Mouse (Mus musculus) fibroblast of lung, adult 2 months (primary cell): ENCODE results near the gene Xcr1.
A peak's percentile ranks its signal among the peaks of the same experiment; 100 is the strongest.

ENCODE experiments used
- DNase-seq: peaks from one replicate; pipeline ENCODE4 v3.0.0-alpha.2; 2011; ENCODE audit warnings: low read depth

Xcr1 gene

DNA sequence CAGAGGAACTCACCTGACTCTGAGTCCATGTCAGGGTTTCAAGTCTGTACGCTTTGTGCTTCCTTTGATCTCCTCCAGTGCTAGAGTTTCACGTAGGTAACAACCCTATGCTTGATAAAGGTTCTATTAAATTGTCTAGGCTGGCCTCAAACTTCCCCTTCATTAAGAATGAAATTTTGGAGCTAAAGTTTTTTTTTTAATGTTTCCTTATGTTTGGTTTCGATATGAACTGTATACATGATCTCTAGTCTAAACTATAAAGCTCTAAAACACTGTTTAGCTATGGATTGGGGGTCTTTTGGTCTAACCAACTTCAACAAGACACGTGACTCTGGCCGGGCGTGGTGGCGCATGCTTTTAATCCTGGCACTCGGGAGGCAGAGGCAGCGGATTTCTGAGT is at the start of gene Xcr1:
Gene Xcr1, minus strand, starts transcription at position 101 of the 400 bp plus-strand sequence.
- DNase-seq, result no peak

DNA sequence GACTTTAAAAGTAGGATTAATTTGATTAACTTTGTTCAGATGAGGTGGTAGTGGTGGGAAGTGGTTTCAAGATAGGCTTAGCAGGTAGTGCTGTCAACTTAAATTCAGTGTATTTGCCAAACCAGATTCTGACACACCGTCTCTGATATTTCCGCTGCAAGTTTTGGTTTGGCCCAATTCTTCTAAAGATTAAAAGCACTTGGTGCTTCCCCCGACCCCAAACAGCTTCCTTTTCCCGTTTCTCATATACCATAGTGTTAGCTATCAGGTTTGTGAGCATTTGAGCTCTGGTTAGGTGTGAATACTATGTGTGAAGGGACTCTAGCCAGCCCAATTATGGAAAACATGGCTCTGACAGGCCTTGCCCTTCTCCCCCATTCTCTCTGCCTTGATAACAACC is 10.2 kb upstream of the Xcr1 start:
- no peak for DNase-seq

DNA sequence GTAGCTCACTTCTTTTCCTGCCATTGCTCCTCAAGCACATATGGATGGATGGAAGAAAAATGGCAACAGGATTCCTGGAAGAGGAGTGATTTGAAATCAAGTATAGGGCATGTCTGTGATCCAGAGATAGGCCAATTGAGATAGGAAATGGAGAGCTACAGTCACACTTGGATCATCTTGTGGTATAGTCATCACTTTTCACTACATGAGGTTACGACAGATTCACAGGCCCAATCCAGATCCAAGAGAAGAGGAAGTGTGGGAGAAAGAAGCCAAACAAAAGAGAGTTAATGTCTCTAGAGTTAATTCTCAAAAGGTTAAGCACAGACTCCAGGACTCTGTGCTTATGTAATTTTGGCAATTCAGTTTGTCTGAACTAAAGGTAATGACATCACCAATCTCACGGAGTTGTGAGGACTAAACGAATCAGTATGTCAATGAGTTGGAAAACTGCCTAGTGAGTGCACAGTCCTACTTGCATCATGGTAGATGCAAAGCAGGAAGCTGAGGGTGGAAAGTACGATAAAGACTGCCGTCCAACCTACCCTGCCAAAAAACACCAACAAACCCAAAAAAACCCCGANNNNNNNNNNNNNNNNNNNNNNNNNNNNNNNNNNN is 7.4 kb upstream of the Xcr1 start:
- no peak for DNase-seq

DNA sequence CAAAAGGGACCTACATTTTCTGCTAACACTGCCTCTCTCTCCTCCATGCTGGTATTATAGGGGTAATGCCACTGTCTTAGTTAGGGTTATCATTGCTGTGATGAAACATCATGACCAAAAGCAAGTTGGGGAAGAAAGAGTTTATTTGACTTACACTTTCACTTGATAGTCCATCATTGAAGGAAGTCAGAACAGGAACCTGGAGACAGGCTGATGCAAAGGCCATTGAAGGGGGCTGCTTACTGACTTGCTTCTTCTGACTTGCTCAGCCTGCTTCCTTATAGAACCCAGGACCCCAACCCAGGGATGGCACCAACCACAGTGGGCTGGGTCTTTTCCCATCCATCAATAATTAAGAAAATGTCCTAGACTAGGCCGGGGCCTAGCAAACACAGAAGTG is 1.8 kb upstream of the Xcr1 start:
- no peak for DNase-seq

DNA sequence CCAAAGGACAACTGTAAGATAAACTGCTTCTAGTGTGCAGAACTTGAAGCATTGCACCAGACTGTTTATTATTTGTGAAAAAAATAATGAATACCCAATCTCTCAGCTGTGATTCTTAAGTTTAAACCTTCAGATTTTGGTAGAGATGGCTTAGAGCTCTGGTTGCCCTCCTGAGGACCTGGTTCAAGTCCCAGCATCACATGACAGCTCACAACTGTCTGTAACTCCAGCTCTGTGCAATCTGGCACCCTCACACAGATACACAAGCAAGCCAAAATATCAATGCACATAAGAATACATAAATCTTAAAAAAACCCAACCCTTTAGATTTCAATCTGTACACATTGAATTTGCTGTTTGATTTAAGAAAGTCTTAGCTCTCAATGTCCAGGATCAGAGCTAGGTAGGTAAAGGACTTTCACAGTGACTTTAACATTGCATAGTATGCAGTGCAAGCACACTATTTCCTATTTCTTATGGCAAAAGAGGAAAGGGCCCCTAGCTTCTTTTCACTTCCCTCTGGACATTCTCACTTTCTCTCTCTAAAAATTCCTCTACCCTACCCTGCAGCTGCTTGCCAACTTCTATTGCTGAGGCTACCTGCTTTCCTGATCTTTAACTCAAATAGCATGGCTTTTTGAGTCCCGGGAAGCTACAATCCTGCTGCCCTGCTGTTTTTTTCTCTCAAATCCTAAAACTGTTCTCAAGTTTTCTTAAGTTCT is 1.2 kb upstream of the Xcr1 start:
- DNase-seq, result no peak

DNA sequence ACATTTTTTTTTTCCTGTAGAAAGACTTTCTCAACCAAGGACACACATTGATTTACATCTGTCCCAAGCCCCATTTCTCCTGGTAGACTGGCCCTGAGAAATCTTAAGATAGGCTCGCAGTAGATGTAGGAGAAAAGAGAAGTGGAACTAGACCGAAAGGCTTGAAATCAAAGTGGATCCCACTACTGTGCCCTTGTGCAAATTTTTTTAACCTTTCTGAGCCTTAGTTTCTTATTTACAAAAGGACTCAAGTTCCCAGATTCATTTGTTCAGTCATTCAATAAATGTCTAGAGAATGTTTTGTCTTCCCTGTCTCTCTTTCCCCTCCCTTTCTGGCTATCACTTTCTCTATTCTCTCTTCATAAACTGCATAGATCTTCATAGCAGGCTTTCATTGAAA is 5.0 kb downstream of the Xcr1 start:
- DNase-seq, result no peak

DNA sequence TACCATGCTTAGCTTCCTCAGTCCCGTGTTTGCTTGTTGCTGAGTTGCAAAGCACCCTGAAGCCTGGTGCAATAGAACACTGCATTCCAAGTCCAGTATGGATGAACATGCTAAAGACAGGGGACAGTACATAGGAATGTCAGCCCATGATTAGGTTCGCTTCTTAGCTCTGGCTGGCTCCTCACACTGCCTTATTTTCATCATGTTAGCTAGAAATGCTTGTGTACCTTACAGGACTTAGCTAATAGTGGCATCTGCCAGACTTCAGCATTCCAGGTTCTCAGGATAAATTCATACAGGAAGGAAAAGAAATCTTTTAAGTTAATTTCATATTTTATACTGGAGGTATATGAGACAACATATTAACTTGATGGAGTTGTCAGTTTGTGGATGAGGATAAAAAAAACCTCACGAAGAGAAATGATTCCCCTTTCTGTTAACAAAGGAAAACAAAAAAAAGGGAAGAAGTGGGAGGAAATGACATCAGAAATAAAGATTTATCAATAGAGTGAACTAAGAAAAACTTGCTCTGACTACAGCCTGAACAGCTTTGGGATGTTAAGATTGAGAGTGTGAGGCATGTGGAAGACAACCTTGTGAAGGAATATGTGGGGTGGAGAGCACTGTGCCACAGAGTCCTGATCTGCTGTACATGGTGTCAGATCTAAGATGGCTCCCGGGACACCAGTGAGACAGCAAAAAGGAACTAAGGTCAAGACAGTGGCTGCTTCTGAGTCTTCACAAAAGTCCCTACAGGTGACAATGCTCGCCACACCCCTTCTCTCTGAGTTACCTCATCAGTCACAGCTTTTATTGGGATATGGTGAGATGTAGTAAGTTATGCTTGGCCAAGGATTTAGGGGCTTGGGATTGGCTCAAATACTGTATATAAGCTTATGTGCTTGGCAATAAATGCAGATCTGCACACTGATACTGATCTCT is 9.1 kb downstream of the Xcr1 start:
- no peak for DNase-seq

DNA sequence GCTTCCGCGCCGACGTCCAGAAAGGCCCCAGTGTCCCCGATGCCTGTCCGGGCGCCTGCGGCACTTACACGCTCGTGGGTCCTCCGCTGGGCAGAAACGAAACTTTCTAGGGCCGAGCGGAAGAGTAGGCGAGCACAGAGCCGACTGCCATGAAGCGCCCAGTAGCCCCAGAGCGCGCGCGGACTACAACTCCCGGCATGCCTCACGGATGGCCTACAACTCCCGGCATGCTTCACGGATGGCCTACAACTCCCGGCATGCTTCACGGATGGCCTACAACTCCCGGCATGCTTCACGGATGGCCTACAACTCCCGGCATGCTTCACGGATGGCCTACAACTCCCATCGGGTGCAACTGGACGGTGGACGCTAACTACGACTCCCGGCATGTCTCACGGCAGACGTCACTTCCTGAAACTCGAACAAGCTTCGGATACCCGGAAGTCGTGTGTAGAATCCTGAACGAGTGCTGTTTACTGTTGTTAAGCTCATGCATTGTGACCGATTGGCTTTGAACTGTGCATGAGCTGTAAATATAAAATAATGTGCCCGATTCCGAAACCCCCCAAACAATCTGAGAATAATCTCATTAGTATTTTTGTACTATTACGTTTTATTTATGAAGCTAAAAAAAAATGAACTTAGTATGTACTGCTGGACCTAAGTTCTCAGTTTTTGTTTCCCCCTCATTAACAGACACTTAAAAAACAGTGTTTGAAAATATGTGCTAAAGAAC is 9.9 kb downstream of the Xcr1 start, which contains the start of gene Fyco1:
Gene Fyco1, minus strand, starts transcription at position 187 of the 736 bp plus-strand sequence.
- DNase-seq, result peak; percentile 97

DNA sequence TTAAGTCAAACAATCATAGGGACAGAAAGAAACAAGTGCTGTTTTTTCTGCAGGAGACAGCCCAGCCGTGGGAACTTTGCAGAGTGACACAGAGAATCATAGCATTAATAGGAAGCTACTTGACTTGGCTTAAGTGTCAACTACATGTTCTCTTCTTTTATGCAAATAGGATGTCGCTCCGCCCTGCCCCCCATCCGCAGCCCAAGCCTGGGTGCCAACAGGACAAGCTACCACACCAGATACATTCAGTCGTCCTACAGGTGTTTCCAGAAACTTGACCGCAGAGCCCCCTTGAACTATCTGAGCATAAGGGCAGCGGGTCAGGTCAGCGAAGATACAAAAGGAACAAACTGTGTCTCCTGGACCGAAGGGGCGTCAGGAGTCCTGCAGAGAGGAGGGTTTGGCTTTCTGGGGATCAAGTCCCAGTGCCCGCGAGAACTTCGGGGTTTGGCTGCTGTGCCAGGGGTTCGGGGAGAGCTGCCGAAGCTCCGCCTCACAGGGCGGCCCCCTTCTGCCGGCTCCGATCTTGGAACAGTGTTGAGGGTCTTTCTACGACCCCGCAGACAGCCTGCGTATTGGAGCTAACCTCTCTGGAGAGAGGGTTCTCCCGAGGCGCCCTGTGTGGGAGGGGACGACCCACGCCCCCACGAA is 10.6 kb downstream of the Xcr1 start:
- no peak for DNase-seq

- peak; percentile 67 for DNase-seq
Measured at GRCm38 (mm10) chr9:123850705-123851061, 11.1 kb downstream of the Xcr1 start.

DNA sequence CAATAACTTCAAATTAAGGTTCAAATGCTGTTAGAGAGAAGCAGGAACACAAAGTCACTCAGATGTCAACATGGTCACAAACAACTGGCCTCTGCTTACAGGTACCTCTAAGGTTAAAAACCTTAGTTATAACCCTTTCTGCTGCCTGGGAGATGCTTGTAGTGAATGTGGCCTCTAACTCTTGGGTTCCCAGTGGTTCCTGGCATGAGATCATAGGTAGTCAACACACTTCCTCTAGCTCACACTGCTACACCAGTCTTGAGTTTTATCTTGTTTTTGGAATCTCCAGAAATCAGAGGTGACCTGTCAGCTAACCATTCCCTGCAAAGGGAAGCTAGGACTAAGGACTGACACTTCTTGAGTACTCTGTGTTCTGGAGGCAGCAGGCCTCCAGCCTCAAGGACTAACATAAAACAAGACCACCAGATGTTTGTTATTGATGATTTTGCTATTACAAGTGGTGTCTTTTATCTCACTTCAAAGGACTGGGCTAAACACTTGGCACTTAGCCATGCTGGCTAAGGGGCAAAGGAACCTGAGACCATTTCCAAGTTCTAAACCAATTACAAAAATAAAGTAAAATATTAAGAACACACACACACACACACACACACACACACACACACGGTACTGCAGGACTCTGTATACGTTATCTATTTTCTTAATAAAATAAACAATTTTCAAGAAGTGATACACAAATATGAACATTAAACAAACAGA is 11.7 kb downstream of the Xcr1 start:
- no peak for DNase-seq

DNA sequence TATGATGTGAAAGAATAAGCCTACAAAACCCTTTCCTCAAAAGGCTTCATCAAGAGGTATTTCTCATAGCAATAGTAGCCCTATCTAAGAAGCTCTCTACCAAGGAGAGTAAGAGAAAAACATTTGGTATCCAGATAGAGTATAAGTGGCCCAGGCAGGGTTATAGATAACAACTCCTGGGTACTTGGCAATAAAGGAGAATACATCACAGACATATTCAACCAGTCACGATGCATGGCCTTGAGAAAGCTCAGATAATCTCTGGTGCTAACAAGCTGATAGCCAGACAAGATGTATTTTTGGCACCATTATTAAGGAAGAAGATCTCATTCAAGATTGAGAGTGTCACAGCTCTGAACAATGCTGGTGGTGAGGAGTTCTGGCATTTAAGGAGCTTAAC is 15.3 kb downstream of the Xcr1 start:
- no peak for DNase-seq

DNA sequence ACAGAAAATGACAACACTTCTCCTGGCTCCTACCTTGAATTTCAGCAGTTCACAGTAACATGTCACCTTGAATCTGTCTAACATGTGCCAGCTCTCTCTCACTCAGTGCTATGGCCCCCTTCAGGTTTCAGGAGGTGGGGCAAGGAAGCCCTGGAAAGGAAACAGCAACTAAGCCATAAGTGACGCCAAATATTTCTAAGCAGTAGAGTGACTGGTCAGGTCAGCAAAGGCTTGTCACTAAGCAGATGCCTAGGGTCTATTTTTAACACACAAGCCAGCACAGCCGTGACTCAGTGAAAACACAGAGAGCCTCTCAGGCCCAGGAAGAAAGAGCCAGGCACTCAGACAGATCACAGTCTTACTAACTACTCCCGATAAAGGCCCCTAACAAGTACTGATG is 16.7 kb downstream of the Xcr1 start:
- DNase-seq, result peak; percentile 49

- no peak for DNase-seq
Measured at GRCm38 (mm10) chr9:123844468-123844867, 17.4 kb downstream of the Xcr1 start.

GRCm38 (mm10) chr9:123840243-123840642 is 21.6 kb downstream of the Xcr1 start:
- DNase-seq, result peak; percentile 74

GRCm38 (mm10) chr9:123835851-123836250 is 26.0 kb downstream of the Xcr1 start:
- no peak for DNase-seq

GRCm38 (mm10) chr9:123828916-123829315 is 32.9 kb downstream of the Xcr1 start:
- DNase-seq, result no peak

- DNase-seq, result no peak
Measured at GRCm38 (mm10) chr9:123826631-123827030, 35.2 kb downstream of the Xcr1 start.

DNA sequence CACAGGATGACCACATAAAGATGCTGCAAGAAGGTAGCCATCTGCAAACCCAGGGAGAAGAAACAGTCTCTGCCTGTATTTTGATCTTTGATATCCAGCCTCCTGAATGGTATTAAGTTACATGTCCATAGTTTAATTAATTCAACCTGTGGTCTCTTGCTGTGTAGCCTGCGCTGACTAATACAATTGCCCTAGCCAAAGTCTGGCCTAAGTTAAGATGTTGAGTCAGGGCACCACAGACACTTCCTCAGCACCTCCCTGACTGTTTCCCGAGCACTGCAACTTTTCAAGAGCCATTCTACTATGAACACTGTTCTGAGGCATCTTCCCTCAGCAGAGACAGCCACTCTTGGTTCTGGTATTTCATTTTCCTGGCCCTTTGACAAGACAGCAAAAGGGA is 43.2 kb downstream of the Xcr1 start:
- peak; percentile 78 for DNase-seq

- DNase-seq, result peak; percentile 11
Measured at GRCm38 (mm10) chr9:123815996-123816395, 45.8 kb downstream of the Xcr1 start.

DNA sequence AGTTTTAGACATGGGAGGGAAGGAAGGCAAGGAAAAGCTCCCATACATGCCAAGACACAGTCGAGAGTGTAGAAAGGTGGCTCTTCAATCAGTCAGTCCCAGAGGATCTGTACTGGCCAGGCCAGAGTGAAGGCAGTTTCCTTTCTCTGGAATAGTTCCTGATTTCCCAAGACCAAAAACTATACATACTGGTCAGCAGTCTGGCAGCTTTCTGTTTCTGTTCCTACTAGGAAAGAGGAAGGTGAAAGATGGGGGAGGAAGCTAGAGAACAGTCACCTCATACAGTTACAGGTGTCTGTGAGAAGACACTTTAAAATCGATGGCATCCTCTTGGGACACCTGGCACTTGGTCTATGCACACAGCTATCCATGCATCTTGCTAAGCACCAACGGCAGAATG is 46.4 kb downstream of the Xcr1 start:
- no peak for DNase-seq
